Mouse (Mus musculus) gastrocnemius, adult 8-10 months (tissue): Measurements from ENCODE around the gene 4933430I17Rik. TPM values are rescaled to one million over a fixed set of nuclear protein-coding genes. Genes with fewer than 3 reads are reported as not detected.
A peak's percentile ranks its signal among the peaks of the same experiment; 100 is the strongest.
"Not testable (repeated sequence)": the region's sequence is repeated elsewhere in the genome, so short reads cannot be mapped to it uniquely, and the experiment has no call there.

ENCODE experiments used
- DNase-seq, 2 experiments: peaks; one replicate each; pipeline ENCODE4 v3.0.0; 2022; ENCODE audit warnings: low spot score in 2 of 2
- total RNA-seq, 4 experiments: library from RNA; stranded (reverse); gene quantifications; 2 replicates each; pipeline ENCODE4 v1.2.4; 2022

The 4933430I17Rik gene
- total RNA-seq, 4 experiments from 2014 or later: not detected

DNA sequence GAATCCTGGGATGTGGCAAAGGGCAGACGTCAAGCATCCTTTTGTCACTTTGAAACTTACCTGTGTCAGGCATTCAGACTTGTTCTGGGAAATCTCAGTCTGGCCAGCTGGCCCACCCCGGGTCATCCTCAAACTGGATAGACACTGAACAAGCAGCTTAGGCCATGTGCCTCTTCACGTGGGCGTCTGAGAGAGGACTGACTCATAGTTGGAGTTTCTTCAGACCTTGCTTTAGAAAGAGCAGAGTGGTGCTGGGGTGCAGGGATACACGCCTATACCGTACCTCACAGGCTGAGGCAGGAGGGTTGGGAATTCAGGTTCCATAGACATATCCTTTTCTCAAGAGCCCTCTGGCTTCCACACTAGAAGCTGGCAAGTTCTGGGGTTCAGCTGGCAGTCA is 18.6 kb downstream of the 4933430I17Rik start:
- DNase-seq: no peak

DNA sequence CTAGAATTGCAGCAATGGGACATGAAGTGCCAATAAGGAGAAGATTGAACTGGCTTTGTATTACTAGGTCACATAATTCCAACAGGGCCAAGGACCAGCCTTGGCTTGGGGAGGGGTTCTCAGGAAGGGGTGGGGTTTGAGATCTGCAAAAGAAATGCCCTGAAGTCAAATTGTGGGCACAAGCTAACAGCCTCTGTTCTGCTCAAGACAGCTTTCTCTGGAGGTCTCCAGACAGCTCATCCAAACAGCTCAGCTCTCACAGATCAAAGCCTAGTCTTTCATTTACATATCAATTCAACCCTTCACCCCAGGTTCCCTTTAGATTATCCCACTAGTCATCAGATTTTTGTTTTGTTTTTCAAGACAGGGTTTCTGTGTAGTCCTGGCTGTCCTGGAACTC is 19.6 kb downstream of the 4933430I17Rik start:
- DNase-seq: no peak

DNA sequence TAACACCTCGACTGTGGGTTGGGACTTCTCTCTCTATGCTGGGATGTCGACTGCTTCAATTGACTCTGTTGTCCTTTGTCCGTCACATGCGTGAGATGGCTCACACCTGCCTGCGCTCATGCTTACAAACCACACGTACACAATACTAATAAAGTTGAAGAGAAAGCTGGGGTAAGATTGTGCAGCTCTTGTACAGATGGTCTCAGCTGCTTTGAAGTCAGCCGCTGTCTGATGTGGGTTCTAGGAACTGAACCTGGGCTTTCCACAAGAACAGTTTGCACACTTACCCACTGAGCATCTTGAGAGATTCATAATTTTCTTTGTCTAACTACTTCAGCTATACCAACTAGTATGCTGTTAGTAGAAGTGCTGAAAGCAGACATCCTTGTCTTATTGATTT is 26.8 kb downstream of the 4933430I17Rik start:
- DNase-seq: no peak

DNA sequence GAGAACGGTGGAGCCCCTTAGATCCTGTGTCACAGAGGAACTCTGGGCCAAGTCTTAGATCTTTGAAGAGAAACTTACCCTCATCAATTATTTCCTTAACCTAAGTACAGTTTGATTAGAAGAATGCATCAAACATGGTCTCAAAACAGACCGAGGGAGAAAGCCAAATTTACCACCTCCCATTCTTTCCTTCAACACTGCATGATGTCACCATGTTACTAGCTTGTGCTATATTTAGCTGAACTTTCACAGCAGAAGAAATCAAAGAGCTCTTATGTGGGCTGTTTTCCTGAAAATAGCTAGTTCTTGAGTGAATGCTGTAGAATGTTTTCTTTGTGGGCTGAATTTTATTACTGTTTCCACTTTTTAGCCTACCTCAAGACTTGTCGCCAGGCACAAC is 32.3 kb downstream of the 4933430I17Rik start:
- DNase-seq: no peak

DNA sequence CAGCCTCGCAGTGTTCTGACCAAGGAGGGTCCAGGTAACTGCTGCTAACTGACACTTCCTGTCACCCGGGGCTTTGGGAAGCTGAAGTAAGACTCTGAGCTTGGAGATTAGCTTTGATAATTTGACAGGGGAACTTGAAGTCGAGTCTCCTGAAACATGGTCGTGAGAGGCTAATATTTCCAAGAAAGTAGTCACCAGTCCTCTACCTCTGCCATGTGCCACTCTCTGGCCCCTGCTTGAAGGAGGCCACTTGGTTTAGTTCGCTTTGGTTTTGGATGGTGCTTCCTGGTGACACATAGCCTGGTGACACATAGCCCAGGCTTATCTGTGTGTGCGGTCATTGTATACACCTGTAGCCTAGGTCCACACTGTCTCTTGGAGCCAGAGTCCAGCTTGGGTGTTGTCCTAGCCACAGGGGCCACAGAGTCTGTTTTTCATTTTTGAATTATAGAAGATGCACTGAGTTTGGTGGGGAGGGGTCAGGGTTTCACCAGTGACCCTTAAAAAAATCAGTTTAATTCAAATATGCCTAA is 34.7 kb downstream of the 4933430I17Rik start, which contains the start of gene Rgs3:
Gene Rgs3, plus strand, starts transcription at position 51 of the 533 bp plus-strand sequence.
- no peak for DNase-seq

DNA sequence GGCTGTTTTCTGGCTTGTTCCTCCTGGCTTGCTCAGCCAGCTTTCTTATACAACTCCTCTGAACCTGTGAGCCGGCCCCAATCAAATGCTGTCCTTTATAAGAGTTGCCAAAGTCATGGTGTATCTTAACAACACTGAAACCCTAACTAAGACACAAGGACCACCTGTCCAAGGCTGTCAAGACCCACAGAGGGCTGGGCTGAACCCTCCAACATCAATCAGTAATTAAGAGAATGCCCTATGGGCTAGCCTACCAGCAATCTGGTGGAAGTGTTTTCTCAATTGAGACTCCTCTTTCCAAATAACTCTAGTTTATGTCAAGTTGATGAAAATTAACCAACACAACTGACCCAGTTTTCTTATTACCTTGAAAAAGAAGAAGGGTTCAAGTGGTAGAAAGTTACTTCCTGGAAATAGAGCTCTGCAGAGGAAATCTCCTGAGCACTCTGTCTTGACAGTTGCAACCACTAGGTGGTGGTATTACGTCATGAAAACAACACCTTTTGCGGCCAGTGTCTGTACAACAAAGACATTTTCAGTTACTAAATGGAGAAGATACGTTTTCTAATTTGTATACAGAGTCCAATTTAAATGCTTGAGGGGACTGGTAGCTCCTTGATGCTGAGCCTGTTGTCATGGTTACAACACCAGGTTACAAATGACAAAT is 35.9 kb downstream of the 4933430I17Rik start:
- DNase-seq: peak; percentile 29 to 33

DNA sequence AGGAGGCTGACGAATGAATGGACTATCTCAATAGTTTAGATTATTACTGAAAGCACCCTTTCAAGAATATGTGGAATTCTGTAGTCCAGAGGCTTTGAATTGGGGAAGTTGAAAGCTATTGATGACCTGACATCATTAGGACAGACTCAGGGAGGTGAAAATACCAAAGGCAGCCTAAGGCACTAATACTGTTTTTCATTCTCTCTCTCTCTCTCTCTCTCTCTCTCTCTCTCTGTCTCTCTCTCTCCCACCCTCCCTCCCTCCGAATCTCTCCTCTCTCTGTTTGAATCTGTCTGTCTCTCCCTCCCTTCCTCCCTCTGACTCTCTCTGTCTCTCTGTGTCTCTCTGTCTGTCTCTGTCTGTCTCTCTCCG is 36.4 kb downstream of the 4933430I17Rik start:
- no peak for DNase-seq

DNA sequence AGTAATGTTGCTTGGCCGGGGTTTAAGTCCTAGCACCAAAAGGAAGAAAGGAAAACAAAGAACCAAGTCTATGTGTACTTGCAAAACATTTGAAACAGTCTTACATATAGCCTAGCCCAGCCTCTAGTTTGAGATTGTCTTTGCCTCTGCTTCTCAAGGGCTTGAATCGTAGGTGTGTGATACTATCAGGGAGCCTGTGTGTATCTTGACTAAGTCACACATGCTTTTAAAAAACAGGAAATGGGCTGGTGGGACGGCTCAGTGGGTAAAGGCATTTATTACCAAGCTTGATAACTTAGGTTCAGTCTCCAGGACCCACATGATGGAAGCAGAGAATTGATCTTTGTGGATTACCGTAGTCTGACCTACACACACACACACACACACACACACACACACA is 36.8 kb downstream of the 4933430I17Rik start:
- no peak for DNase-seq

DNA sequence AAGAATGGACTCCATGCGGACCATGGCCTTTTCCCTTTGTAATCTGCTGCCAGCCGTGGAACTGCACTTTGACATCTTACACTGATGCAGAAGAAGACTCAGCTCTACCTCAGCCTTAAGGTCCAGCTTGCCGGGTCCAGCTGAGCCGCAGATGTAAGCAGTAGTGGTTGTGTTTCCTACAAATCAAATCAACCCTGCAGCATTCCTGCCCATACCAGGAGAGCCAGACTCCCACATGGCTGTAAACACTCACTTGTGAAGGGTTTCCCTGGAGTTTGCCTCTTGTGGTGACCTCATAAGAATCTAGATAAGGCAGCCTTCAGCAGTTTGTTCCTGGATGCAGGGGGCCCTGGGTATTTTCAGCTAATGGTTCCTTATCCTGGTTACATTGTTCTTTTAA is 41.4 kb downstream of the 4933430I17Rik start:
- DNase-seq: no peak

DNA sequence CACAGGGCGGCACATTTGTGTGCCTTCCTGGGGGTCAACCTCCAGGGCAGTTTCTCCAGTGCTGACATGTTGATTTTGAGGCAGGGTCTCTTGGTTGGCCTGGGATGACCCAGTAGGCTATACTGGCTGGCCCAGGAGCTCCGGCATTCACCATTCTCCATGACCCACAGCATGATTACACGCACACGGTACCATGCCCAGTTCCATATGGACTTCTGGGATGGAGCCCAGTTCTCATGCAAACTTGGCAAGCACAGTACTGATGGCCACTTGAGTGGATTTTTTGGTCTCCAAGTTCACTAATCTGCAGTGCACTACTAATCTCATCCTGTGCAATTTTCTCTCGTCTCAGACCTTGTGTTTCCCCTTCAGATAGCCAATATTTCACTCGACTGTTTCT is 42.5 kb downstream of the 4933430I17Rik start:
- no peak for DNase-seq

DNA sequence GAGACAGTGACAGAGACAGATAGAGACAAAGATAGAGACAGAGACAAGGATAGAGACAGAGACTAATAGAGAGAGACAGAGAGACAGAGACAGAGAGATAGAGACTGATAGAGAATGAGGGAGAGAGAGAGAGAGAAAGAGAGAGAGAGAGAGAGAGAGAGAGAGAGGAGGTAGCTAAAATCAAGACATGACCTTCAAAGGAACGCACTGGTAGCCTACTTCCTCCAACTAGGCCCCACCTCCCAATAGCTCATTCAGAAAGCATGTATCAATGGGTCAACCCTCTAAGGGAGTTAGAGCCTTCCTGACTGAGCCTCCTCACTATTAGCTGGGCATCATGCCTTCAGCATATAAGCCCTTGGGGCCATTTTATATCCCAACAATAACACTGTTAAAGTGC is 43.2 kb downstream of the 4933430I17Rik start:
- DNase-seq: no peak

DNA sequence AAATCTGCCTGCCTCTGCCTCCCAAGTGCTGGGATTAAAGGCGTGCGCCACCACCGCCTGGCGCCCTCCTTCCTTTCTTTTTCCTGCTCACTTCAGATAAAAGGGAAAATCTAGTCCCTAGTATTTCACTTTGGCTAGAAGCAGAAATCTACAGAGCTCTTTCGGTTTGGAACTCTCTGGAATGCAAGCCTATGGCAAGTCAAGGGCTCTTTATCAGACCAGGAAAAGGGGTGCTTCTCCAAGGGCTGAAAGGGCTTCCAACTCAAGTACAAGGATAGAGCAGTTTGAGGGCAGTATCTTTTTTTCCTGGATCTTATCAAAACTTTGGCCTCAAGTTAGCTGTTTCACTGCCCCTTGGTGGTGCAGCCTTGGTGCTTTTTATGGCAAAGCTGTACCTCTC is 44.4 kb downstream of the 4933430I17Rik start:
- no peak for DNase-seq

DNA sequence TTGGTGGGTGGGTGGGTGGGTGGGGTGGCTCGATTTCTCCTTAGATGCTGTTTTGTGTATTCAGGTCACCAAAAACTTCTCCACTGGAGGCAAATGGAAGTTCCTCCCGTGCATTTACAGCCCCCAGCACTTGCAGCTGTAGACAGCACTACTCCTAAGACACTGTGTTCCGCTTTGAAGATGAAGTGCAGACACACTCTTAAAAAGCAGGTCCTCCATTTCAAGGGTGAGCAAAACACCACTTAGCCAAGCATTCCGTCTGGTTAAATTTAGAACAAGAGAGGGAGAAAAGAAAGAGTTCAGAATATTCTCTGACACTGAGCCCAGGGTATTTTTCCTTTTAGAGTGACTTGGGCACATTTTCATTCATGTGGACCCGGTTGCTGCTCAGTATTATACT is 44.9 kb downstream of the 4933430I17Rik start:
- no peak for DNase-seq

DNA sequence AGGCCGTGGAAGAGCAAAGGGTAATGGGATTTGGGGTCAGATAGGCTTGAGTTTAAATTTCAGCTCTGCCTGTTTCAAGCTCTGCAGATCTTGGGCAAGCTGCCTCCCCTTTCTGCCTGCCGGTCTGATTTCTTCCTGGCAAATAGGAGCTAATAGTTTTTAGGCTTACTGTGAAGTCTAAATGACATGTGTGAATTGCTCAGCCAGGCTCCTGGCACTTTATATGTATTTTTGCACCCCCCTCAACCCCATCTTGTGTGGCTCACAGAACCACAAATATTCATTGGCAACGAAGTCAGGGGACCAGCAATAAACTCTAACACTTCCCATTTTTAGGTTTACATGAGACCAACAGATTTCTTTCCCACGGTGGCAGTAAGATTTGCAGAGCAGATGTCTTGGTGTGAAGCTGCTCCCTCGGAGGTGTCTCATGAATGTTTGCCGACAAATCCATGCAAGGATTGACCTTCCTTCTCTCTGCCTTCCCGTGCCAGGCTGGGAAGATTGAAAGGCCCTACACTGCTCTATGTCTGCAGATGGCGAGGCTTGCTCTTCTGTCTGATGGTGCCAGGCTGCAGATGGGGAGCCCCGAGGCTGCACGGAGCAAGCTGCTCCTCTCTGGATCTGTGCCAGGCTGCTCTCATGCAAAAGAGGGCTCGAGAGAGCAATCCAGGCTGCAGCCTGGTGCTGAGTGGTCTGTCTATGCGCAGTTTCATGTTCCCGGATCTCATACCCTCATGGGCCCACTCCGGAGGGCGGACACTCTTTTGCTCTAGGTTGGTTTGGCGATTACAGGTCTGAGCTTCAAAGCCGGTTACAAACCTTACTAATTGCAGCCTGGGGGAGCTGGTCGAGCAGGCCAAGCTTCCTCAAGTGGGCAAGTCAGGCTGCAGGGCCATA is 57.4 kb downstream of the 4933430I17Rik start:
- no peak for DNase-seq

DNA sequence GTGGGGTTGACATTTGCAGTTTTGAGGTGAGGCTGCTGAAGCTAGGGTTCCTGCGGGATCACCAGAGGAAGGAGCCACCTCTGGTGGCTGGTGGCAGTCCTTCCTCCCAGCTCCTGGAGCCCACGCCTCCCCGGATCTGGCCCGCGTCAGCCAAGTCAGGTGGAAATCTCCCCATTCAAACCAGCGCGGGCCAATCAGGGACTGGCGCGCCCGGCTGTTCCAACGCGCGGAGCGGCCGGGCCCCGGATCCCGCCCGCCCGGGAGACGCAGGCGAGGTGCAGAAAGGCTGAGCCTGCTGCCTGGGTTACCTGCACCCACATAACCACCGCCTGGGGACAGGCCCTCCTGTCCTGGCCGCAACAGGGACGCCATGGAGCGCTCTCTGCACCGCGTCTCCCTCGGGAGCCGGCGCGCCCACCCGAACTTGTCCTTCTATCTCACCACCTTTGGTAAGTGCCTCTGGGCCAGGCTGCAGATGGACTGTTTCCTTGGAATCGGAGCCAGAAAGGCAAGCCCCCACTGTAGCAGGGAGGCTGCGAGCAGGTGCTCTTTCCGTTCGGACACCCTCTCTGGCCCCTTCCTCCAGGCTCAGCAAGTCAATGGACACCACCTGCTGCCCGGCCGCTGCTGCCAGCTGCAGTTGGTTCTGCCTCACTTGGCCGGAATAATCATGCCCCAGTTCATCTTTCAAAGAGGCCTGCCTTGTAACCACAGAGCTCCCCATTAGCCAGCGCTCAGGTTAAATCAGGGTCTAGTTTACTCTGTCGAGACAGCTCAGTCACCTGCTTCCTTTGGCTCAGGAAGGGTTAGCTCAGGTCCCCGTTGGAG is 58.3 kb downstream of the 4933430I17Rik start:
- peak in 1 of 2 experiments; percentile 32 for DNase-seq

DNA sequence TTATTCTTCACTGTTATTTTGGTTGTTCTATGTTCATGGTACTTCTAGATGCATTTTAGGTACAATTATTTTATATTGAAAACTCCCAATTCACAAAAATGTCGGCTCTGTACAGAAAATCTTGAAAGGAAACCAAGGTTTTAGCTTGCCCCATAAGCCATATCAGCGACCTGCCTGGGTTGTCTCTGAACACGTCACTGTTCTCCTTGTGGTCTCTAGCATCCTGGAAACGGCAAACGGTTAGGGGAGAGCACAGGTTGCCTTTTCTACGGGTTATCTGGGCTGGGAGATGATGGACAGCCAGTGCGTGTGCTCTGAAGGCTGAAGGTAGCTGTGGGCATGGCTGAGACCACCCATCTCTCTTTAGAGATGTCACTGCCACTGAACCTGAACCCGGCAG is 61.9 kb downstream of the 4933430I17Rik start:
- DNase-seq: no peak

DNA sequence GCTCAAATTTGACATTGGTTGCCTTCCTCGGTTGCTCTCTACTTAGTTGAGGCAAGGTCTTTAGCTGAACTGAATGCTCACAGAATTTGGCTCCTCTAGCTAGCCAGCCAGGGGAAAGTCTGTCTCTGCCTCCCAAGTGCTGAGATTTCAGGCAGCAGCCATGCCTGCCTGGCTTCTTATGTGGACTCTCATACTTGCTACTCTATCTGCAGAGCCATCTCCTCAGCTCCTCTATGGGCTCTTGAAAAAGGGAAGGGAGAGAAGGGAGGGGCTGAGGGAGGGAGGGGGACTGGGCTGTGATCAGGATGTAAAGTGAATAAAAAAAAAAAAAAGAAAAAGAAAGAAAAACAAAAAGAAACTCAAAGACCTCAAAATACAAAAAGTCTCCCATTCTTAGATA is 65.7 kb downstream of the 4933430I17Rik start:
- no peak for DNase-seq

DNA sequence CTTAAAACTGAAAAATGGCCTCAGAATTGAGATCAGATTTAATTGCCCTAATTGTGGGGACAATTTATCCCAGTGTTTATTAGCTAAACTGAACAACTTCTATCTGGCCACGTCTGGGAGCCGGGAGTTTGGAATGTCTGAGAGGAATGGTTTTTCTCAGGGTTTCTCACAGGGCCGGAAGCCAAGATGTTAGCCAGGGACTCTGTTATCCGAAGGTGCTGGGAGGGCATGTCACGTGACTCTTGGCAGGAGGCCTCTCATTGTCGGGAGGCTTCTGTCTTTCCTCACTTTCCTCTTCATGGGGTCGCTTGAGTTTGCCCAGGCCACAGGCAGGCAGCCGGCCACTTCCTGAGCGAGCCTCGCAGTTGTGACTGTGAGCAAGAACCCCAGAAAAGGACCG is 66.2 kb downstream of the 4933430I17Rik start:
- no peak for DNase-seq

DNA sequence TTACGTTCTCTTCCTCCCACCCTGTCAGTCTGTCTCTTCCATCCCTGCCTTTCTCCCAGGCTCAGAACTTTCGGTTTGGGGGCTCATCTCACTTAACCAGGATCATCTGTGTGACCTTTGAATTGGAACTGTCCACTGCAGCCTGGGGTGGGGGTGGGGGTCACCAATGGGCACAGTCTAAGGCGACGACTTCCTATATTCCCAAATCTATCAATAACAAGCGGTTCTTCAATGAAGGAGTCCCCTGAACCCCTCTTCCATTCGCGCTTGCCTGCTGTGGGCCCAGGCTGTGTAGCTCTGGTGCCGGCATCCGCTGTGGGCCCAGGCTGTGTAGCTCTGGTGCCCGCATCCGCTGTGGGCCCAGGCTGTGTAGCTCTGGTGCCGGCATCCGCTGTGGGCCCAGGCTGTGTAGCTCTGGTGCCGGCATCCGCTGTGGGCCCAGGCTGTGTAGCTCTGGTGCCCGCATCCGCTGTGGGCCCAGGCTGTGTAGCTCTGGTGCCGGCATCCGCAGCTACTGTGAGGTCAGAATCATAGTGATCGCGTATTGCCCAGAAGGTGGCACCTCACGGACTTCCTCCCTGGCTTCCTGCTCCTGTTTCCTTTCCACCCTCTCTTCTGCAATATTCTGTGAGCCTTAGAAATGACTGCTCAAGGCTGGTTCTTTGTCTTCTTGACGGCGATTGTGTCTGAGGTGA is 68.5 kb downstream of the 4933430I17Rik start:
- not testable (repeated sequence) for DNase-seq

DNA sequence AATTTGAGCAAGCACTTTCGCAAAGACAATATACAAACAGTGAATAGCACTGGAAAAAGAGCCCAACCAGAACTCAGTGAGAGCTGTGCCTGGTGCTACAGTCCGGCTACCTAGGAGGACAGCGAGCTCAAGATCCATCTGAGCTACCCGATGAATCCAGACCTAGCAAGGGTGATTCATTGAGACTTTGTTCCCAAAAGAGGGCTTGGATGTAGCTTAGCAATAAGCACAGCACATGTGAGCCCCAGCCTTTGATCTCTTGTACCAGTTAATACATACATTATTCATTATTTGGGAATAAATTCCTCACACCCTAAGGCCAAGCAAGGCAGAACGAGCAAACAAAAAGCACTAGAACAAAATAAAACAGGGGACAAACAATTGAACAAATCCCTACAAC is 69.3 kb downstream of the 4933430I17Rik start:
- no peak for DNase-seq

DNA sequence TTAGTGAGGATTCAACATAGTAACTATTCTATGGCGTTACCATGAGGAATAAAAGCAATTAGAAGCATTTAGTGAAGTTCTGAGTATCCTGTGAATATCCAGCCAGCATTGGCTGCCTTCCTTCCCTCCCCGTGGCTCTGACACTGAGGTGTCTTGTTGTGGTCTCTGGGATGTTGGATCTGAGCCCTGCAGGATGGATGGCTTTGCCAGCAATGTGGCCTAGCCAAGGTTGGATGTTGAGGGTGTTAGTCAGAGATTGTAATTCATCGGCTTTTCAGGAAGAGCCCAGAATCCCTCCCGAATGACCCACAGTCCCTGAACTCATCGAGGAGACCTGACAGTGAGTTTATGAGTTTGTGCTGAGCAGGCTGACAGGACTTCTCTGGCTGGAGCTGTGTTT is 70.9 kb downstream of the 4933430I17Rik start:
- no peak for DNase-seq
